In genomic region chr3:145399173-145399572, GRCm38 (mm10) we compare ENCODE assay signal across 26 mouse cellular contexts.
"Had no signal": no experiment of that assay in that cellular context is flagged by ENCODE, and none has a peak within 500 bp of the region (broad histone marks: within the 10 kb centered on the region; RNA-seq: fewer than 3 reads in every experiment).

No protein-coding gene starts in this region.

- H3K4me2 ChIP-seq: embryonic facial prominence, embryonic 12.5 days; embryonic facial prominence, embryonic 13.5 days; embryonic facial prominence, embryonic 15.5 days; forebrain, embryonic 12.5 days; forebrain, embryonic 13.5 days; forebrain, embryonic 15.5 days had no signal

- H3K4me1 ChIP-seq: embryonic facial prominence, embryonic 10.5 days; embryonic facial prominence, embryonic 12.5 days; forebrain, embryonic 12.5 days; forebrain, embryonic 13.5 days; forebrain, embryonic 15.5 days; heart, embryonic 10.5 days had no signal

- H3K9me3 ChIP-seq: embryonic facial prominence, embryonic 10.5 days; embryonic facial prominence, embryonic 12.5 days; embryonic facial prominence, embryonic 13.5 days; embryonic facial prominence, embryonic 15.5 days; forebrain, embryonic 10.5 days; forebrain, embryonic 12.5 days; forebrain, embryonic 13.5 days; forebrain, embryonic 15.5 days; heart, embryonic 10.5 days had no signal

- H3K27ac ChIP-seq: embryonic facial prominence, embryonic 10.5 days; embryonic facial prominence, embryonic 12.5 days; embryonic facial prominence, embryonic 13.5 days; embryonic facial prominence, embryonic 15.5 days; forebrain, embryonic 10.5 days; forebrain, embryonic 12.5 days; forebrain, embryonic 13.5 days; forebrain, embryonic 15.5 days; gastrocnemius, adult 2 months; heart, adult 2 months; heart, embryonic 10.5 days had no signal

- DNase-seq: cerebellum, postnatal 10 days; cerebellum, postnatal 14 days; cerebellum, postnatal 25 days; cerebellum, postnatal 36 days; embryo, embryonic 11 days; forebrain, postnatal 0 days; gastrocnemius, adult 2 months; gastrocnemius, postnatal 10 days; gastrocnemius, postnatal 14 days; gastrocnemius, postnatal 25 days; gastrocnemius, postnatal 36 days; heart, adult 11 months; heart, adult 18-20 months; heart, adult 2 months had no signal

- H3K27me3 ChIP-seq: embryonic facial prominence, embryonic 12.5 days; embryonic facial prominence, embryonic 13.5 days; embryonic facial prominence, embryonic 15.5 days; forebrain, embryonic 12.5 days; forebrain, embryonic 13.5 days; forebrain, embryonic 15.5 days had no signal

- H3K4me3 ChIP-seq: embryonic facial prominence, embryonic 10.5 days; embryonic facial prominence, embryonic 12.5 days; embryonic facial prominence, embryonic 13.5 days; embryonic facial prominence, embryonic 15.5 days; erythroblast, embryonic 14.5 days; forebrain, embryonic 10.5 days; forebrain, embryonic 12.5 days; forebrain, embryonic 13.5 days; forebrain, embryonic 15.5 days; gastrocnemius, adult 2 months; heart, adult 2 months; heart, embryonic 10.5 days had no signal

- ATAC-seq: forebrain, embryonic 13.5 days; forebrain, embryonic 14.5 days; forebrain, embryonic 15.5 days; forebrain, embryonic 16.5 days; forebrain, postnatal 0 days had no signal

- H3K9ac ChIP-seq: embryonic facial prominence, embryonic 12.5 days; embryonic facial prominence, embryonic 13.5 days; embryonic facial prominence, embryonic 15.5 days; forebrain, embryonic 12.5 days; forebrain, embryonic 13.5 days; forebrain, embryonic 15.5 days; forebrain, postnatal 0 days had no signal

- H3K36me3 ChIP-seq: embryonic facial prominence, embryonic 10.5 days; embryonic facial prominence, embryonic 12.5 days; embryonic facial prominence, embryonic 13.5 days; embryonic facial prominence, embryonic 15.5 days; forebrain, embryonic 10.5 days; forebrain, embryonic 12.5 days; forebrain, embryonic 15.5 days; heart, embryonic 10.5 days had no signal
